Mouse (Mus musculus): Measurements from ENCODE around the gene Gstm3.

- TF ChIP-seq CTCF (conservative IDR thresholded peaks at IDR 0.05; ENCODE audit: insufficient read depth, insufficient read length, low read depth, low read length) (no peak), POLR2A (IDR thresholded peaks at IDR 0.05; ENCODE audit: low read depth, low read length) (no peak)
Measured at GRCm38 (mm10) chr3:107929243-107929642, 39.8 kb downstream of the Gstm3 start.
